Mouse (Mus musculus) CD4-positive helper T cell, adult 2 months (primary cell): ENCODE measurements around the gene Gnb3.
"Not testable (repeated sequence)": the region's sequence is repeated elsewhere in the genome, so short reads cannot be mapped to it uniquely, and the experiment has no call there.

Experiments used
- DNase-seq: peaks from one replicate; pipeline ENCODE4 v3.0.0-alpha.2; 2012; ENCODE audit warnings: low read depth, missing footprints, low spot score

Gnb3 gene

DNA sequence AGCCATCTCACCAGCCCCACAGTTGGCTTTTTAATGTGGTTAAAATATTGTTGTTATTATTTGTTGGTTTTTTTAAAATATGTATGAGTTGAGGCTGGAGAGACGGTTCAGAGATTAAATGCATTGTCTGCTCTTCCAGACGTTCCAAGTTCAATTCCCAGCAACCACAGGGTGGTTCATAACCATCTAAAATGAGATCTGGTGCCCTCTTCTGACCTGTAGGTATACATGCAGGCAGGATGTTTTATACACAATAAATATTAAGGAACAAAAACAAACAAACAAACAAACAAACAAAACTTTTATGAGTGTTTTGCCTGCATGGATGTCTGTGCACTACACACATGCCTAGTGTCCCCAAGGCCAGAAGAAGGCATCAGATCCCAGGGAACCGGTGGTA lies 37.0 kb downstream of the Gnb3 start:
- DNase-seq = no peak

DNA sequence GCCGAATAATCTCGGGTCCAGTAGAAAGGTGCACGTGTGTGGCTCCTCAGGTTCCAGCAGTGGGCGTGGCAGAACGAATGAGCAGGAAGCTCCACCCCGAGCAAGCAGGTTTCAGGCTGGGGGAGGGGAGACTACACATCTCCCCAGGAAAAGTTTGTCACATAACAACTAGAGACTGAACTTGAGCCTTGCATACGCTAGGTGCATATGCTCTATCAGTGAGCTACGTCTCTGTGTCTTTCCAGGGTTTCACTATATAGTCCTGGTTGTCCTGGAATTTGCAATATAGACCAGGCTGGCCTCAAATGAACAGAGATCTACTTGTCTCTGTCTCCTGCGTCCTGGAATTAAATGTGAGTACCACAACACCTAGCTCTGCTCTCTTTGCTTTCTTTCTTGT lies 37.7 kb downstream of the Gnb3 start:
- DNase-seq = not testable (repeated sequence)

DNA sequence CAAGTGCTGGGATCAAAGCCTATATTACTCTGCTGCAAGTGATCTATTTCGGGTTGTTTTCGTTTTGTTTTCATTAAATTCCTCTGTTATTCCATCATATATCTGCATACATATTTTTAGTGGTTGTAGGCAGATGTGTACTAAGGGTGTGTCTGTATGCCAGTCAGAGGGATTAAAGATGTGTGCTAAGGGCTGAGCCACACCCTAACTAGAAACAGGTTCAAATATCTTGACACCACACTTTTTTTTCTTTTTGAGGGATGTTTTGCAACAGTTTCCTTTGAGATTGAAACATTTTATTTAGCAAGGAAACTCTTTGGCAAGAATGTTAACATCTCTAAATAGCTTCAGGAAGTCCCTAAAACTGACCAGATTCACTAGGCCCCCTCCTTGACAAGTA lies 43.9 kb downstream of the Gnb3 start:
- no peak for DNase-seq

DNA sequence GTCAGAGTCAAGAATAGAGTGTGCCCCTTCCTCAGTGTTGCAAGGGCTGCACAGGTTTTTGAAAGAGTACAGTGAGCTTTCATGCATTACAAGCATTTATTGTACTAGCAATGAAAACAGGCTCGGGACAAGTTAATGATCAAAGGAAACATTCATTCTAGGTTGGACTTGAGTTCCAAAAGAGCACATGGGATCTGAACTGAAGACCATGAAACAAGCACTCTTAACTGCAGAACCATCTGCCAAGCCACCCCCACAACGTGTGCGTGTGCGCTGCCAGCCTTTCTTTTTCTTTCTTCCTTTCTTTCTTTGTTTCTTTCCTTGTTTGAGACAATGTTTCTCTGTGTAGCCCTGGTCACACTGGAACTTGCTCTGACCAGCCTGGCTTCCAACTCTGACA lies 44.3 kb downstream of the Gnb3 start:
- no peak for DNase-seq

DNA sequence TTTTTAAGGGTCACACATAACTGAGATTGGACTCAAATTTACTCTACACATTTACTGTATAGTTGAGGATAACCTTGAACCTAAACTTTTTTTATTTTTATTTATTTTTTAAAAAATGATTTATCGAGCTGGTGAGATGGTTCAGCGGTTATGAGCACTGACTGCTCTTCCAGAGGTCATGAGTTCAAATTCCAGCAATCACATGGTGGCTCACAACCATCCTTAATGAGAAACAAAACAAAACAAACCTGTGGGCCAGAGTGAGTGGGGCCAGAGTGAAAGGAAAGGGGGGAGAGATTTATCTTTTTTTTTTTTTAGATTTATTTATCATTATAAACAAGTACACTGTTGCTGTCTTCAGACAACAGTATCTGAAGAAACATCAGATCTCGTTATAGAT lies 48.2 kb downstream of the Gnb3 start:
- DNase-seq = no peak

DNA sequence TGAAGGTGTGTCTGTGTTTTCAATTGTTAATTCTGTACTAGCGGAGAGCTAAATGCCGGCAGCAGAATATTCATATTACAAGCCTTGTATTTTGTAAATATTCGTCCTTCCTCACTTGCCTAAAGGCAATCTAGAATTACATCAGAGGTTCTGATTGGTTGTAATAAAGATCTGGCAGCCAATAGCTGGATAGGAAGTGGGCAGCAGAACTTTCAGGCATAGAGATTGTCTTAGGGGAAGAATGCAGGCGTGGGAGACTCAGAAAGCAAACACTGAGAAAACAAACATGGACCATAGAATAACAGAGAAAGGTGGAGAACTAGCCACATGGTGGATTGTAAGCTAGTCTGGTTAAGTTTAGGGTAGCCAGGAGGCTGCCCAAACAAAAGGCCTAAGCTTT lies 50.0 kb downstream of the Gnb3 start:
- DNase-seq = no peak

DNA sequence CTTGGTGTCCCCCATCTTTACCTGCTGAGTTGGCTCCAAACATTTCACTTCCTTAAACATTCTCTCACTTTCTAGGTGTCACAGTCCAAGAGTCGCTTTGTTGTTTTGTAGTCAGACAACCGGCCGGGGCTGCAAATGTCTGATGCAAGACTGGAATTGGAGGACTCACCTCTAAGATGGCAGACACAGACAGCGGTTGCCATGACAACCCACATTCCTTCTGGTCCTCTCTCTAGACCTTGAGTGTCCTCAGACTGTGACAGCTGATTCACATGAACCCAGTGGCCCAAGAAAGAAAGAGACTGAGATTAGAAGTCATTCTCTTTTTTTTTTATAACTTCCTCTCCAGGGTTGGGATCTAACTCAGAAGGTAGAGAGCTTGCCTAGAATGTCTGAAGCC lies 50.6 kb downstream of the Gnb3 start:
- no peak for DNase-seq

DNA sequence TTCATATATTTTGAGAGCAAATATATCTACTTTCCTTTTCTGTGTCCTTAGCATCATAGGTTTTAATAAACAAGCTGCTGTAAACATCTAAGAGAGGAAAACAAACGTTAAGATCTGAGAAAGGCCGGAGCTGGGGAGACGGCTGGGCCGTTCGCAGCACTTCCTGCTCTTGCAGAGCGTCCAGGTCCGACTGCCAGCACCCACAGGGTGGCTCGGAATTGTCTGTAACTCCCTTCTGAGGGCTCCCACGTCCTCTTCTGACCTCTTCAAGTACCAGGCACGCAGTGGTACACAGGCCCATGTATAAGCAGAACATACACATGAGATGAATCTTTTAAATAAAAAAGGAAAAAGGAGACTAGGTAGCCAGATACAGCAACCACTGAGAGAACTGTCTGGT lies 52.4 kb downstream of the Gnb3 start:
- DNase-seq = no peak

DNA sequence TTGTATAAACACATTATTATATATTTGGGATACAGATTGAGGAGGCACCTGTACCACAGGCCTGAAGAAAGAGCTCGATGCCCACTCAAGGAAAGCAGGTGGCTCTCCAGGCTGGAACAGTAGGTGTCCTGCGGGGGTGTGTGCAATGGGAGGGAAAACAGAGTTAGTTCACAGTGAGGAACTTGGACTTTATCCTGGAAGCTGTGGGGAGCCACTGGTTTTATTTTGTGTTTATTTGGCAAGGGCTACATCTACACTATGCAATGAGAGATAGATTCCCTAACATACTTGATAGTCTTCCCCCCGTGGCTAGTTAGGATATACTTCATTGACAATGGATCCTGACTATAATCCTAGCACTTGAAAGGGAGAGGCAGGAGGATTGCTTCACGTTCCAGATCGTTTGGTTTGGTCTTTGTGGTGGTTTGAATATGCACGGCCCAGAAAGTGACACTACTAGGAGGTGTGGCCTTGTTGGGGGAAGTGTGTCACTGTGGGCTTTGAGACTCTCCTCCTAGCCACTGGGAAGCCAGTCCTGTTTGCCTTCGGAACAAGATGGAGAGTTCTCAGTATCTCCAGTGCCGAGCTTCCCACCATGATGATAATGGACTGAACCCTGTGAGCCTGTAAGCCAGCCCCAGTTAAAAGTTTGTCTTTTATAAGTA lies 53.2 kb downstream of the Gnb3 start:
- DNase-seq = no peak
